Mouse (Mus musculus) erythroid progenitor cell, adult 5-6 weeks (primary cell): ENCODE measurements at regions not wholly inside any gene's neighbourhood (a gene's known extent, or its start where the extent isn't known, plus 50 kb on each side); places are given as distances from the start of the nearest gene placed in this dataset.

Source experiments
- ATAC-seq: replicated peaks from 2 replicates; pipeline ENCODE4 v1.8.0; 2016; ENCODE audit warnings: moderate number of reproducible peaks, mild to moderate bottlenecking, moderate TSS enrichment, inconsistent platforms; ENCODE audit not compliant: poor library complexity, low FRiP score, severe bottlenecking

GRCm38 (mm10) chr13:43852888-43853287 is 68.3 kb downstream of the Cd83 start:
- no peak for ATAC-seq

- no peak for ATAC-seq
Measured at GRCm38 (mm10) chr13:43854973-43855372, 70.4 kb downstream of the Cd83 start.

DNA sequence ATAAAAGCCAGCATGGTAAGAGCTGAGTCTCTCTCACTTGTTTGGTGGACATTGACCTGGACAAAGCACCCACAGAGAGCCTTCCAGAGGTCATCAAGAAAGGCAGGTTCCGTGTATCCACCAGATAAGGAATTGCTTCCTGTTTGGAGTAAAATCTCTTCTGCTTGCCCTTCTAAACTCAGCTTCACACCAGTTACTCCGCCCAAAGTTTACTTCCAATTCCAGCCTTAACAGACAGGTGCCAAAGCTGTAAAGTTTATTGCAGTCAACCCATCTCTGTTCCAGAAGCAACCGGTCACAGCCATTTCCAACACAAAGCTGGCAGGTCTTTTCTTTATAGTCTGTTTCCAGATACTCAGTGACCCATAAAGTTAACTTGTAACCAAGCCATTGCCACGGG is 76.4 kb downstream of the Cd83 start:
- no peak for ATAC-seq

DNA sequence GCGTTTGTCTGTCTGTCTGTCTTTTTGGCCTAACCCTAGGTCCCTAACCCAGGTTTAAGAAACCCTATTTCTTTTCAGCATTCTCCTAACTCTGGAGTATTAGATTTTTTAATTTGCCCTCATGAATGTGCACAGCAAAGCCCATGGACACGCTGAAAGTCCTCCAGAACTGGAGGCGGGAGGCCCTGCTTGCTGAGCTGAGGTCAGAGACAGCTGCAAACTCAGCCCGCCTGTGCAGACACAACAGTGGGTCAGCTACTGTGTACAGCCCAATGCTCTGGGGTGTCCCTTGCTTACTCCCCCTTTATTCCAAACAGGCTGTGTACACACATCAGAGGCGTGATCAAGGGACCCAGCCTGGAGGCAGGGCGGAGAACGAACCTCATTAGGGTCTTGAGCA is 76.8 kb downstream of the Cd83 start:
- no peak for ATAC-seq

- ATAC-seq = no peak
Measured at GRCm38 (mm10) chr13:43862056-43862455, 77.5 kb downstream of the Cd83 start.

GRCm38 (mm10) chr13:43862586-43862985 is 78.0 kb downstream of the Cd83 start:
- ATAC-seq = no peak

DNA sequence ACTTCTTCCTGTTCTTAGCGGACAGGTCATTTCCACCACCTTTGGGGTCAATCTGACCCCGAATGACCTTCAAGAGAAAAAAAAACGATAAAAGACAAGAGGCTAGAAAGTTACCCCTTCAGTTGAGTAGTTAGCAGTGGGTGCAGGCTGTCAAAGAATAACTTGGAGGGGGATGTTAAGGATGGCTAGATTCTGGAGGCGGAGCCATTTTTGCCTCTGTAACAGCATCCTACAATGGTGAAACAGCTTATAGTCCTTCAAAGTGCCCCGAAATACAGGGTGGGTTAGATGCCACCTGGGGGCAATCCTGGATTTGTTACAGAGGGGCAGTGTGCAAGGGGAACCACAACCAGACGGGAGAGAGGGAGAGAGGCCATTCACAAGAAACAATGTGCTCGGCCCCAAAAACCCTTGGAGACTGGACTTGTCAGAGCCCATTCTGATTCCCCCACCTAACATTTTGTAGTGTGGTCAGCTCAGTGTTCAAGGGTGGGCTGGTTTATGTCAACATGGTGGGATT is 79.1 kb downstream of the Cd83 start:
- no peak for ATAC-seq

GRCm38 (mm10) chr13:43864153-43864861 is 79.7 kb downstream of the Cd83 start:
- ATAC-seq = peak; percentile 72

GRCm38 (mm10) chr13:43865036-43865435 is 80.5 kb downstream of the Cd83 start:
- no peak for ATAC-seq

- no peak for ATAC-seq
Measured at GRCm38 (mm10) chr13:43875895-43876294, 91.3 kb downstream of the Cd83 start.

GRCm38 (mm10) chr13:43887284-43887683 is 102.7 kb downstream of the Cd83 start:
- ATAC-seq = no peak

DNA sequence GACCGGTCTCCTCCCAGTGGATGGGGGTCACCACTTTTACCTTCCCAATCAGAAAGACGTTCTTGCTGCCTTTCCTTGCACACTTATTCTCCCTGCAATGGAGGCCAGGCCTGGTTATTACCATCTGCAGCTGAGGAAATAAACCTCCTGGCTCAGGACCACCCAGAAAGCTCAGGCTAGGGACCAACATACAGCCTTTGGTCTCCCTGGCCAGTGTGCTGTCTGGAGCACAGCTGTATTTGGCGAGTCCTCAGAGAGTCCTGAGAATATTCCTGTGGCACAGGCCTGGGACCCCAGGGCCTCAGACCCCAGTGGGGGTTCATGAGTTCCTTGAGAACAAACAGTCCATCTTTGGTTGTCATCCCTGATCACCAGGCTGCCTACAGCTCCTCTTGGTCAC is 107.4 kb downstream of the Cd83 start:
- ATAC-seq = no peak

GRCm38 (mm10) chr13:43895990-43896389 is 111.4 kb downstream of the Cd83 start:
- ATAC-seq = no peak

- ATAC-seq = no peak
Measured at GRCm38 (mm10) chr13:43897046-43897445, 112.5 kb downstream of the Cd83 start.

- ATAC-seq = no peak
Measured at GRCm38 (mm10) chr13:43898555-43899258, 114.1 kb downstream of the Cd83 start.

DNA sequence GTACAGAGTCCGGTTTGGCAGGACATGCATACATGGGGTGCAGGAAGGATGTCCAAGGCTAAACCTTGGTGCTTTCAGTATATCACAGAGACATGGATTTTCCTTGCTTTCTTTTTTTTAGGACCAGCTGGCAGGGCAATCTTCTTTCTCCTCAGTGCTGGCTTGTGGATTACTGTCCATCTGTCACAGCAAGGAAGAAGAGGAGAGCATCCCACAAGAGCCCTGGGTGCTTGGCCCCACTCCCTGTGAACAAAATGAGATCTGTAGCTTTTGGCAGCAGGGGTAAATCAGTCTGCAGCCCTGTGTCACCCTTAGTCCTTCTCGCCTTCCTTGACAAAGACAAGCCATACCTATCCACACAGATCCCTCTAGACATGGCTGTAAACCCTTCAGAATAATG is 115.5 kb downstream of the Cd83 start:
- ATAC-seq = no peak

DNA sequence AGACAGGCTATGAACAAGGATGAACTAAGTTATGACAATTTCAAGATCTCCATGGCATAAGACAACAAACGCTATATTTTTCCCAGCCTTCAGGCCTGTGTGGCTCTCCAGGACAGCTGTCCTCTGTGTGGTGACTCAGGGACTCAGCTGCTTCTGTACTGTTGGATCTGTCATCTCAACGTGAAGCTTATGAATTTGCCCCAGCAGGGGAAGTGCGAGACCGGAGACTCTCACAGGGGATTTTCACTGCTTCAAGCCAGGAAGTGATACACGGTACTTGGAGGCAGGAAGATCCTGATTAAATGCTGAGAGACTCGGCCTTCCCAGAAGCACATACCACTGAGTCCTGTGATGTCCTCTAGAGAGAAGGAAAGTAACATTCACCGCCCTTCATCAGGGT is 116.2 kb downstream of the Cd83 start:
- no peak for ATAC-seq

DNA sequence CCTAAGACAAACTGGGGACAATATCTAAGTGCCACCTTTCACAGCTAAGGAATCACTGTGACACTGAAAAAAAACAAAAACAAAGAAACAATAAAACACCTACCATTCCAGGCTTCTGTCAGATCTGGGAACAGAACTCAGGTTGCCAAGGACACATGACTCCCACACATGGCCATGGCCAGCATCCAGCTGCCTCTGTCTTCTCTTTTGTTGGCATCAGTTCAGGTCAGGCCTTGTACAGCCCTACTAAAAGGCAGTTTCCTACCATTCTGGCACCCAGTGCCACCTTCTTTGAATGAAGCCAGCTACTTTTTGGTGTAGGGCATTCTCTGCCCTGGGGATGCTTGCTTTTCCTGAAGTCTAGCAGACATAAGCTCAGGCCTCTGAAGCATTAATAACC is 118.8 kb downstream of the Cd83 start:
- no peak for ATAC-seq

DNA sequence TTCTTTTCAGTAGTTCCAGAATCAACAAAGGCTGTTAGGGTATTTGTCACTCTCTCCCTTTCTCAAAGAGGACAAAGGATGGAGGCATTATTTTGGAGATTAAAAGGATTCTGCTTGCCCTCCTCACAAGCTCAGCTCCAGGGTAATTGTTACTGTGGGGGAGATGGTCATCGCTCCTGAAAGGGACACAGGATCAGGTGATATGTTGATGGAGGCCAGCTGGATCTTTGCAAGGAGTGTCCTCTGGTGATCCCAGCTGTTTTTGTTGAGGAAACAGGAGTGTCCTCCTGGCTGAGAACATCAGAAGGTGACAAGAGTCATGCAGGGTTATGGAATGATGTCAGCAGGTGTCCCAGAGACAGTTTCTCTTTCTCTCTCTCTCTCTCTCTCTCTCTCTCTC is 119.7 kb downstream of the Cd83 start:
- no peak for ATAC-seq

- ATAC-seq = no peak
Measured at GRCm38 (mm10) chr13:43906241-43906640, 121.7 kb downstream of the Cd83 start.

DNA sequence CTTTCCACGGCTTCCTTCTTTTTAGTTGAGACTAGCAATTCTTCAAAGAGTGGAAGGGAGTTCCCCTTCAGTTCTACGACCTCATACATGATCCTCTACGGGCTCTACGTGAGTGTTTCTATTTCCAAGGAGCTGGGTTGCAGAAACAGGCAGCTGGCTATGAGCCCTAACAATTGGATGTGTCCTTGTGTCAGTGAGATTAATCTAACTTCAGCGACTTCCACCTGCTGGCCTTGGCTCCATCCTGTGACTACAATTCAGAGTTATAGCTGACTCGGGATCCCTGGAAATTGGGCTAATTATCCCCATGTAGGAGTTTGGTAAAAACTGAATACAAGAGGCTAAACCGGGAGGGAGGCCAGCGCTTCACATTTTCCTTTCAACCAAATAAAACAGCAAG is 122.8 kb downstream of the Cd83 start:
- no peak for ATAC-seq
